Mouse (Mus musculus): ENCODE data around the gene Ezh1. TPM values are rescaled to one million over a fixed set of nuclear protein-coding genes. Genes with fewer than 3 reads are reported as not detected.

Gene Ezh1
- polyA plus RNA-seq (2011; ENCODE audit: insufficient read length, low read depth, missing spikeins), result 13.9 and 14.4 TPM in 2 replicates

DNA sequence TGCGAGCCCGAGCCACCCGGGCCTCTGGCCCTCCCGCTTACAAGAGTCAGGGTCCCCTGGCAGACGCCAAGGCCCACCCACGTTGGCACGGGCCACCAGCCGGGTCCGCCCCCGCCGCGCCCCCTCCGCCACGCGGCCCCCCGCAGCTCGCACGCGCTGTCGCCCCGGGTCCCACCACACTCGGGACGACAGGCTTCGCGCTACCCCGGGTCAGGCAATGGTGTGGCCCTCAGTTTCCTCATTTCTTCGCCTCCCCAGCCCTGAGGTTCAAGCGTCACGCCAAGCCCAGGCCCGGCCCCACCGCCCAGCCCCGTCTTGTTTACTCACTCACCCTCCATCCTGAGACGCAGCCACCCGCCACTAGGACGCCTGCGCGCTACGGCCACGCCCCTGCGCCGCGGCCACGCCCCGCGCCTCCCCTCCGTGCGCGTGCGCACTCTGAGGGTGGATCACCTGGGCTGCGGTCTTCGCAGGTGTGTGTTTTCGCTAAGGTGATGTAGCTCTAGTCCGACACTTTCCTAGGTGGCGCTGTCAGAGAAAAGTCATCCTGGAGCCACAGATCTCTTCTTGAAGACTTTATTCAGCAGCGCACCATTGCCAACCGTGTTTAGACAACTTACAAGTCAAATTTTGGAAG is at the start of gene Ezh1:
Gene Ezh1, minus strand, starts transcription at position 399 of the 637 bp plus-strand sequence.
- H3K4me1 ChIP-seq (ENCODE audit: control insufficient read depth, insufficient read depth, low read length), result peaks cover 2% of the 10 kb centered on the region; the same call in 1 of the 2 replicates
- H3K27ac ChIP-seq (ENCODE audit: insufficient read depth, low read length), result no peak within 1 kb of the TSS
- TF ChIP-seq POLR2A (IDR thresholded peaks at IDR 0.05; ENCODE audit: low read depth, low read length) (peak; percentile 75), CTCF (IDR thresholded peaks at IDR 0.05; ENCODE audit: borderline replicate concordance, insufficient read depth, low read length) (no peak)

GRCm38 (mm10) chr11:101275309-101275708 is 49.0 kb upstream of the Ezh1 start:
- no peak overlapping the region for H3K4me3 ChIP-seq (ENCODE audit: insufficient read depth, low read length)
- peaks cover 5% of the 10 kb centered on the region; the same call in 1 of the 2 replicates for H3K4me1 ChIP-seq (ENCODE audit: control insufficient read depth, insufficient read depth, low read length)
- TF ChIP-seq CTCF (IDR thresholded peaks at IDR 0.05; ENCODE audit: borderline replicate concordance, insufficient read depth, low read length), result no peak
- TF ChIP-seq POLR2A (IDR thresholded peaks at IDR 0.05; ENCODE audit: low read depth, low read length), result no peak
- no peak overlapping the region for H3K27ac ChIP-seq (ENCODE audit: insufficient read depth, low read length)

More for the DNA sequence above, at the start of gene Ezh1:
- peak within 1 kb of the TSS; percentile 49 for H3K4me3 ChIP-seq (ENCODE audit: insufficient read depth, low read length)

GRCm38 (mm10) chr11:101272446-101272845 is 46.2 kb upstream of the Ezh1 start:
- TF ChIP-seq POLR2A (IDR thresholded peaks at IDR 0.05; ENCODE audit: low read depth, low read length) (no peak), CTCF (IDR thresholded peaks at IDR 0.05; ENCODE audit: borderline replicate concordance, insufficient read depth, low read length) (no peak)
- H3K27ac ChIP-seq (ENCODE audit: insufficient read depth, low read length), result no peak overlapping the region
- H3K4me3 ChIP-seq (ENCODE audit: insufficient read depth, low read length), result no peak overlapping the region
- peaks cover 3% of the 10 kb centered on the region; the same call in 1 of the 2 replicates for H3K4me1 ChIP-seq (ENCODE audit: control insufficient read depth, insufficient read depth, low read length)

DNA sequence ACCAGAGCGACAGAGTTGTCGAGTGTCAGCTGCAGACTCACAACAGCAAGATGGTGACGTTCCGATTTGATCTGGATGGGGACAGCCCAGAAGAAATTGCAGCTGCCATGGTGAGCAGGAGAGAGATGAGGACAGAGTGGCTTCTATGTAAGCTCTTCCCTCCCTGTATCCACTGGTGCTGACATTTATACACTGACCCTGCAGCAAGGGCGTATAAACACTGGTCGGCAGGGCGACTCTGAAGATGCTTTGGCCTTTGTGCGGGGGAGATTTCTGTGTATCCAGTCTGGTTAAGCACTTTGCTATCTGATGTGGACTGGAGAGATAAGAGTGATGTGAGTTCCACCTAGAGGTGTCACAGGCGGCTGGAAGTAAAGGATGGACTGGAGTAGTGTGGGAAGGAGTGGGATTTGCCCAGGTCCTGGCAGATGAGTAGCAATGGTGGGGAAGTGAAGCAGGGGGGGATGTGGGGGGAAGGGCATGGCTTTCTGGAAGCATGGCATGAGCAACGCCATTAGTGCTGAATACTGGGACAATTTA is 43.4 kb upstream of the Ezh1 start:
- Histone ChIP-seq H3K4me3 (ENCODE audit: insufficient read depth, low read length) (no peak overlapping the region), H3K27ac (ENCODE audit: insufficient read depth, low read length) (no peak overlapping the region), H3K4me1 (ENCODE audit: control insufficient read depth, insufficient read depth, low read length) (peaks cover 4% of the 10 kb centered on the region; the same call in 1 of the 2 replicates)
- TF ChIP-seq CTCF (IDR thresholded peaks at IDR 0.05; ENCODE audit: borderline replicate concordance, insufficient read depth, low read length) (no peak), POLR2A (IDR thresholded peaks at IDR 0.05; ENCODE audit: low read depth, low read length) (no peak)

- H3K27ac ChIP-seq (ENCODE audit: insufficient read depth, low read length), result no peak overlapping the region
- TF ChIP-seq POLR2A (IDR thresholded peaks at IDR 0.05; ENCODE audit: low read depth, low read length), result no peak
- no peak for TF ChIP-seq CTCF (IDR thresholded peaks at IDR 0.05; ENCODE audit: borderline replicate concordance, insufficient read depth, low read length)
- H3K4me3 ChIP-seq (ENCODE audit: insufficient read depth, low read length), result no peak overlapping the region
- peaks cover 10% of the 10 kb centered on the region; the same call in 1 of the 2 replicates for H3K4me1 ChIP-seq (ENCODE audit: control insufficient read depth, insufficient read depth, low read length)
Measured at GRCm38 (mm10) chr11:101265906-101266305, 39.6 kb upstream of the Ezh1 start.

- Histone ChIP-seq H3K4me1 (ENCODE audit: control insufficient read depth, insufficient read depth, low read length) (peaks cover 10% of the 10 kb centered on the region; the same call in 1 of the 2 replicates), H3K4me3 (ENCODE audit: insufficient read depth, low read length) (no peak overlapping the region), H3K27ac (ENCODE audit: insufficient read depth, low read length) (no peak overlapping the region)
- TF ChIP-seq CTCF (IDR thresholded peaks at IDR 0.05; ENCODE audit: borderline replicate concordance, insufficient read depth, low read length) (no peak), POLR2A (IDR thresholded peaks at IDR 0.05; ENCODE audit: low read depth, low read length) (no peak)
Measured at GRCm38 (mm10) chr11:101264954-101265471, 38.8 kb upstream of the Ezh1 start.

- Histone ChIP-seq H3K4me3 (ENCODE audit: insufficient read depth, low read length) (no peak overlapping the region), H3K27ac (ENCODE audit: insufficient read depth, low read length) (no peak overlapping the region), H3K4me1 (ENCODE audit: control insufficient read depth, insufficient read depth, low read length) (peaks cover 15% of the 10 kb centered on the region; the same call in 1 of the 2 replicates)
- TF ChIP-seq CTCF (IDR thresholded peaks at IDR 0.05; ENCODE audit: borderline replicate concordance, insufficient read depth, low read length) (no peak), POLR2A (IDR thresholded peaks at IDR 0.05; ENCODE audit: low read depth, low read length) (no peak)
Measured at GRCm38 (mm10) chr11:101263989-101264280, 37.7 kb upstream of the Ezh1 start.

- Histone ChIP-seq H3K27ac (ENCODE audit: insufficient read depth, low read length) (no peak overlapping the region), H3K4me1 (ENCODE audit: control insufficient read depth, insufficient read depth, low read length) (peaks cover 15% of the 10 kb centered on the region; the same call in 1 of the 2 replicates), H3K4me3 (ENCODE audit: insufficient read depth, low read length) (no peak overlapping the region)
- TF ChIP-seq POLR2A (IDR thresholded peaks at IDR 0.05; ENCODE audit: low read depth, low read length) (no peak), CTCF (IDR thresholded peaks at IDR 0.05; ENCODE audit: borderline replicate concordance, insufficient read depth, low read length) (no peak)
Measured at GRCm38 (mm10) chr11:101263138-101263988, 37.1 kb upstream of the Ezh1 start.

DNA sequence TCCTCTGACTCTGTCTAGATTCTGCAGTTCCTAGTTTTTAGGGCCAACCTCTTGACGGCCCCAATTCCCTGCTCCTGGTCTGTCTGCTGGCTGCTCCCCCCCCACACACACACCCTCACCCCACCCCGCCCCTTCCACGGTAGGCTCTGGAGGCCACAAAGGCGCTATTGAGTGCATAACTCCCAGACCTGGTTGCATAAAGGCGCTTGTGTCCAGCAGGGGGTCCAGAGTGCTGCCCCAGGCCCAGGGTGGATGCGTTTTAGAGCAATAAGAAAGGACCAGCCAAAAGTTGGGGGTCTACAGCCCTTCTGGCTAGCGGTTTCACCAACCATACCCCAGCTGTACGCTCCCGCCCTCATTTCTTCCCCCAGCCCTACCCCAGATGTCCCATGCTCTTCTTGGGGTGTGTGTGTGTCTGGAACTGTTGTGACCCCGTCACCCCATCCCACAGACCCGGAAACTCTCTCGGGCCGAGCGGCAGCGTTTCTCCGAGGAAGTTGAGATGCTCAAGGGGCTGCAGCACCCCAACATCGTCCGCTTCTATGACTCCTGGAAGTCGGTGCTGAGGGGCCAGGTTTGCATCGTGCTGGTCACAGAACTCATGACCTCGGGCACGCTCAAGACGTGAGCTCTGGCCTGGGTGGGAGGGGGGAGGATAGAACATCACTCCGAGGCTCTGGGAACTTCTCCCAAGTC is 36.2 kb upstream of the Ezh1 start:
- Histone ChIP-seq H3K4me1 (ENCODE audit: control insufficient read depth, insufficient read depth, low read length) (peaks cover 15% of the 10 kb centered on the region; the same call in 1 of the 2 replicates), H3K4me3 (ENCODE audit: insufficient read depth, low read length) (no peak overlapping the region), H3K27ac (ENCODE audit: insufficient read depth, low read length) (no peak overlapping the region)
- TF ChIP-seq POLR2A (IDR thresholded peaks at IDR 0.05; ENCODE audit: low read depth, low read length) (no peak), CTCF (IDR thresholded peaks at IDR 0.05; ENCODE audit: borderline replicate concordance, insufficient read depth, low read length) (no peak)
